Mouse (Mus musculus) hindbrain, embryonic 13.5 days (tissue): ENCODE data around the gene Aasdh. TPM values are rescaled to one million over a fixed set of nuclear protein-coding genes. Genes with fewer than 3 reads are reported as not detected.
"Not testable (repeated sequence)": the region's sequence is repeated elsewhere in the genome, so short reads cannot be mapped to it uniquely, and the experiment has no call there.

Experiments
- ATAC-seq: fragments of 200-750 bp; cut with Nextera tagmentation; 2 replicates; pipeline ENCODE4 v1.8.0; 2017; ENCODE audit warnings: moderate TSS enrichment; ENCODE audit not compliant: low FRiP score
- H3K27ac ChIP-seq: fragments of 300-500 bp; sonication (generic); 2 replicates; pipeline ENCODE4 v1.5.1; 2015; ENCODE audit warnings: inconsistent platforms, mild to moderate bottlenecking, moderate library complexity
- H3K27me3 ChIP-seq: fragments of 300-500 bp; sonication (generic); 2 replicates; pipeline ENCODE4 v1.6.1; 2015; ENCODE audit warnings: mild to moderate bottlenecking, inconsistent platforms
- H3K36me3 ChIP-seq: fragments of 300-500 bp; sonication (generic); 2 replicates; pipeline ENCODE4 v1.6.1; 2015; ENCODE audit warnings: mild to moderate bottlenecking, inconsistent platforms
- H3K4me1 ChIP-seq: fragments of 300-500 bp; sonication (generic); replicated peaks from 2 replicates; pipeline ENCODE4 v1.6.1; 2015; ENCODE audit warnings: inconsistent platforms
- H3K4me2 ChIP-seq: fragments of 300-500 bp; sonication (generic); 2 replicates; pipeline ENCODE4 v1.6.1; 2015; ENCODE audit warnings: inconsistent platforms, mild to moderate bottlenecking, moderate library complexity
- H3K4me3 ChIP-seq: fragments of 300-500 bp; sonication (generic); 2 replicates; pipeline ENCODE4 v1.5.1; 2015; ENCODE audit warnings: mild to moderate bottlenecking, inconsistent platforms
- H3K9ac ChIP-seq: fragments of 300-500 bp; sonication (generic); 2 replicates; pipeline ENCODE4 v1.6.1; 2015; ENCODE audit warnings: mild to moderate bottlenecking, inconsistent platforms
- H3K9me3 ChIP-seq: fragments of 300-500 bp; sonication (generic); 2 replicates; pipeline ENCODE4 v1.6.1; 2016; ENCODE audit warnings: inconsistent platforms
- WGBS: fragments of 180-500 bp; shearing (Covaris S2); methylation state at CpG from one replicate; pipeline ENCODE4 v1.1.7; 2015; 5-methylcytosine and 5-hydroxymethylcytosine counted together
- polyA plus RNA-seq: library from polyadenylated mRNA; unstranded; fragments of >200 nt; fragmentation: Nextera tagmentation; extraction: Ambion mirVana; gene quantifications from 2 replicates; pipeline ENCODE4 v1.2.1, GENCODE M21; 2015

Gene Aasdh
- polyA plus RNA-seq, 1 experiment from 2014 or later: 19.6 TPM

- H3K9ac ChIP-seq: no peak overlapping the region
- no peaks in the 10 kb centered on the region; the same call in 1 of the 2 replicates for H3K4me1 ChIP-seq
- H3K4me3 ChIP-seq: no peak overlapping the region
- WGBS: 95% methylated on average over 4 of the region's 4 CpGs
- H3K4me2 ChIP-seq: no peak overlapping the region
- H3K9me3 ChIP-seq: peaks cover 4% of the 10 kb centered on the region; the same call in 1 of the 2 replicates
- H3K27me3 ChIP-seq: no peaks in the 10 kb centered on the region
- no peak overlapping the region for H3K27ac ChIP-seq
- peaks cover 15% of the 10 kb centered on the region for H3K36me3 ChIP-seq
- no peak for ATAC-seq
Observed at GRCm38 (mm10) chr5:76942505-76942904, 37.2 kb upstream of the Aasdh start.

GRCm38 (mm10) chr5:76941975-76942374 is 36.7 kb upstream of the Aasdh start:
- no peak overlapping the region for H3K4me2 ChIP-seq
- ATAC-seq: no peak
- 95% methylated on average over 4 of the region's 4 CpGs for WGBS

GRCm38 (mm10) chr5:76939717-76940116 is 34.4 kb upstream of the Aasdh start:
- peaks cover 15% of the 10 kb centered on the region for H3K36me3 ChIP-seq
- ATAC-seq: no peak
- no peak overlapping the region for H3K27ac ChIP-seq
- H3K4me1 ChIP-seq: no peaks in the 10 kb centered on the region
- H3K4me3 ChIP-seq: no peak overlapping the region
- no peak overlapping the region for H3K9ac ChIP-seq
- H3K27me3 ChIP-seq: no peaks in the 10 kb centered on the region
- WGBS: 96% methylated on average over 8 of the region's 8 CpGs
- H3K9me3 ChIP-seq: peaks cover 4% of the 10 kb centered on the region; the same call in 1 of the 2 replicates
- H3K4me2 ChIP-seq: no peak overlapping the region

More at GRCm38 (mm10) chr5:76941975-76942374, 36.7 kb upstream of the Aasdh start:
- Histone ChIP-seq H3K36me3 (peaks cover 15% of the 10 kb centered on the region), H3K4me3 (no peak overlapping the region), H3K27ac (no peak overlapping the region), H3K9me3 (peaks cover 4% of the 10 kb centered on the region; the same call in 1 of the 2 replicates), H3K27me3 (no peaks in the 10 kb centered on the region), H3K4me1 (no peaks in the 10 kb centered on the region; the same call in 1 of the 2 replicates), H3K9ac (no peak overlapping the region)

- no peak for ATAC-seq
- no peaks in the 10 kb centered on the region for H3K27me3 ChIP-seq
- H3K4me3 ChIP-seq: no peak overlapping the region
- 85% methylated on average over 7 of the region's 7 CpGs for WGBS
- no peak overlapping the region for H3K4me2 ChIP-seq
- H3K4me1 ChIP-seq: no peaks in the 10 kb centered on the region
- no peak overlapping the region for H3K27ac ChIP-seq
- H3K9ac ChIP-seq: no peak overlapping the region
- peaks cover 16% of the 10 kb centered on the region; the same call in 1 of the 2 replicates for H3K9me3 ChIP-seq
- peaks cover 27% of the 10 kb centered on the region for H3K36me3 ChIP-seq
Observed at GRCm38 (mm10) chr5:76929180-76929877, 24.0 kb upstream of the Aasdh start.

- no peaks in the 10 kb centered on the region for H3K27me3 ChIP-seq
- peaks cover 16% of the 10 kb centered on the region; the same call in 1 of the 2 replicates for H3K9me3 ChIP-seq
- ATAC-seq: no peak
- no peak overlapping the region for H3K4me3 ChIP-seq
- no peaks in the 10 kb centered on the region; the same call in 1 of the 2 replicates for H3K4me1 ChIP-seq
- H3K4me2 ChIP-seq: no peak overlapping the region
- 85% methylated on average over 16 of the region's 16 CpGs for WGBS
- H3K36me3 ChIP-seq: peaks cover 27% of the 10 kb centered on the region
- no peak overlapping the region for H3K9ac ChIP-seq
- no peak overlapping the region for H3K27ac ChIP-seq
Observed at GRCm38 (mm10) chr5:76928124-76928832, 23.0 kb upstream of the Aasdh start.

GRCm38 (mm10) chr5:76924296-76924695 is 19.0 kb upstream of the Aasdh start:
- Histone ChIP-seq H3K27ac (no peak overlapping the region), H3K36me3 (peaks cover 40% of the 10 kb centered on the region), H3K4me1 (no peaks in the 10 kb centered on the region; the same call in 1 of the 2 replicates), H3K9me3 (peaks cover 16% of the 10 kb centered on the region; the same call in 1 of the 2 replicates), H3K9ac (no peak overlapping the region), H3K4me2 (no peak overlapping the region), H3K27me3 (no peaks in the 10 kb centered on the region), H3K4me3 (no peak overlapping the region)
- WGBS: 85% methylated on average over 1 of the region's 1 CpGs
- ATAC-seq: no peak

GRCm38 (mm10) chr5:76923428-76923827 is 18.1 kb upstream of the Aasdh start:
- Histone ChIP-seq H3K36me3 (peaks cover 43% of the 10 kb centered on the region), H3K27ac (no peak overlapping the region)
- WGBS: 94% methylated on average over 13 of the region's 13 CpGs

GRCm38 (mm10) chr5:76922833-76923232 is 17.5 kb upstream of the Aasdh start:
- peaks cover 13% of the 10 kb centered on the region; the same call in 1 of the 2 replicates for H3K9me3 ChIP-seq
- H3K27me3 ChIP-seq: no peaks in the 10 kb centered on the region
- H3K4me2 ChIP-seq: no peak overlapping the region
- peaks cover 47% of the 10 kb centered on the region for H3K36me3 ChIP-seq
- ATAC-seq: no peak
- no peak overlapping the region for H3K27ac ChIP-seq
- WGBS: 73% methylated on average over 4 of the region's 4 CpGs
- H3K9ac ChIP-seq: no peak overlapping the region
- H3K4me3 ChIP-seq: no peak overlapping the region
- H3K4me1 ChIP-seq: no peaks in the 10 kb centered on the region; the same call in 1 of the 2 replicates

More at GRCm38 (mm10) chr5:76923428-76923827, 18.1 kb upstream of the Aasdh start:
- Histone ChIP-seq H3K9me3 (peaks cover 16% of the 10 kb centered on the region; the same call in 1 of the 2 replicates), H3K4me3 (no peak overlapping the region), H3K9ac (no peak overlapping the region), H3K4me1 (no peaks in the 10 kb centered on the region; the same call in 1 of the 2 replicates), H3K4me2 (no peak overlapping the region), H3K27me3 (no peaks in the 10 kb centered on the region)
- ATAC-seq: no peak

- not testable (repeated sequence) for H3K4me3 ChIP-seq, H3K27ac ChIP-seq, H3K9ac ChIP-seq, H3K4me1 ChIP-seq, H3K9me3 ChIP-seq, H3K4me2 ChIP-seq, ATAC-seq, H3K27me3 ChIP-seq
- H3K36me3 ChIP-seq: peaks cover 11% of the 10 kb centered on the region
- WGBS: 98% methylated on average over 5 of the region's 5 CpGs
Observed at GRCm38 (mm10) chr5:76912522-76912921, 7.2 kb upstream of the Aasdh start.

- Histone ChIP-seq H3K27me3 (no peaks in the 10 kb centered on the region), H3K27ac (no peak overlapping the region), H3K4me2 (no peak overlapping the region), H3K4me1 (peaks cover 6% of the 10 kb centered on the region), H3K4me3 (no peak overlapping the region), H3K36me3 (peaks cover 10% of the 10 kb centered on the region), H3K9ac (no peak overlapping the region), H3K9me3 (no peaks in the 10 kb centered on the region)
- ATAC-seq: no peak
- WGBS: 90% methylated on average over 3 of the region's 3 CpGs
Observed at GRCm38 (mm10) chr5:76910807-76911206, 5.5 kb upstream of the Aasdh start.

- peak overlapping the region; percentile 66 for H3K4me2 ChIP-seq
- peak overlapping the region; percentile 64 for H3K4me3 ChIP-seq
- WGBS: 32% methylated on average over 3 of the region's 3 CpGs
- no peaks in the 10 kb centered on the region; the same call in 1 of the 2 replicates for H3K36me3 ChIP-seq
- H3K4me1 ChIP-seq: peaks cover 12% of the 10 kb centered on the region
- ATAC-seq: no peak
- H3K27ac ChIP-seq: peak overlapping the region; percentile 90; the same call in 1 of the 2 replicates
- H3K9me3 ChIP-seq: no peaks in the 10 kb centered on the region
- H3K9ac ChIP-seq: peak overlapping the region; percentile 86
- no peaks in the 10 kb centered on the region for H3K27me3 ChIP-seq
Observed at GRCm38 (mm10) chr5:76906155-76906499, 813 bp upstream of the Aasdh start.

- no peaks in the 10 kb centered on the region for H3K9me3 ChIP-seq
- H3K27ac ChIP-seq: peak overlapping the region; percentile 90
- H3K9ac ChIP-seq: peak overlapping the region; percentile 86
- peaks cover 5% of the 10 kb centered on the region for H3K36me3 ChIP-seq
- WGBS: 1% methylated on average over 19 of the region's 19 CpGs
- H3K4me2 ChIP-seq: peak overlapping the region; percentile 66
- H3K4me1 ChIP-seq: peaks cover 12% of the 10 kb centered on the region
- ATAC-seq: peak; percentile 84
- H3K4me3 ChIP-seq: peak overlapping the region; percentile 64
- no peaks in the 10 kb centered on the region for H3K27me3 ChIP-seq
Observed at GRCm38 (mm10) chr5:76904713-76905404, 455 bp downstream of the Aasdh start.
